Mouse (Mus musculus): ENCODE results near the gene Pepd. TPM values are rescaled to one million over a fixed set of nuclear protein-coding genes. Genes with fewer than 3 reads are reported as not detected.

Pepd gene
- total and polyA plus RNA-seq, 3 experiments, result 29.7 to 48.0 TPM; not detected in 1

DNA sequence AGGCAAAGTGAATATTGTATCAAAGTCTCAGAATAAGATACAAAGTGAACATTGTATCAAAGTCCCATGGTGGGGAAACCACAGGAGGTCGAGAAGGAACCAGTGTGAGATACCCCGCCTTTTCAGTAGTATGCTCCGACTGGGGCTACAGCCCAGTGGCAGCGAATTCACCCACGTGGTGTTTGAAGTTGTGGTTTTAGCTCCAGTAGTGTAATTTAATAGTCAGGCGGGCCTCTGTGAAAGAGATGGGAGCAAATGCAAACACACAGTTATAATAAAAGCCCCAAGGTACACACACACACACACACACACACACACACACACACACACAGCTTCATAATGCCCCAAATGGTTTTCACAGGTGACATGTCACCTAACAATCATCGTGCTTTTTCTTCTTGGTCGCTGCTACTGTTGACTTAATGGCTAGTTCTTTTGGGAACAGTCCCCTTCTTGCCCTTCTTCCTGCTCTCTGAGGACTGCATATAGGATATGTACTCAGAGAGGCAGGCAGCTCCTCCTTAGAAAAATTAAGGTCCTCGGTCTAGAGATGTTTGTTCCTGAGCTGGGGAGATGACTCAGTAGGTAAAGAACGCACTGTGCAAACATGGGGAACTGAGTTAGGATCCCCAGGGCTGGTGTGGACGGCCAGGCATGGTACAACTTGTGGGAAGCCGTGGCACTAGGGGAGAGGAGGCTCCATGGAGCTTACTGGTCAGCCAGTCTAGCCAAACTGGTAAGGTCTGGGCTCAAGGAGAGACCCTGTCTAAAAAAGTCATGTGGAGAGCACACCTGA is 172.6 kb downstream of the Pepd start:
- DNase-seq (ENCODE audit: low read depth, low spot score), result no peak
- H3K79me2 ChIP-seq (ENCODE audit: control insufficient read depth, insufficient read depth, low read length, poor library complexity), result no peaks in the 10 kb centered on the region
- no peaks in the 10 kb centered on the region for H3K36me3 ChIP-seq (ENCODE audit: control insufficient read depth in 1 of 2, insufficient read depth in 2 of 2, low read length in 2 of 2)
- H3K27ac ChIP-seq (ENCODE audit: control insufficient read depth, low read depth, low read length), result no peak overlapping the region
- no peak overlapping the region for H3K4me3 ChIP-seq (ENCODE audit: control insufficient read depth in 1 of 2, insufficient read depth in 1 of 2, low read depth in 2 of 2, low read length in 2 of 2)
- H3K4me1 ChIP-seq (ENCODE audit: control insufficient read depth in 1 of 2, insufficient read depth in 2 of 2, low read length in 2 of 2), result no peaks in the 10 kb centered on the region
- TF ChIP-seq TBP (IDR thresholded peaks at IDR 0.05; ENCODE audit: low read depth, low read length) (no peak), ELF1 (IDR thresholded peaks at IDR 0.05; ENCODE audit: low read depth, low read length) (no peak), HCFC1 (IDR thresholded peaks at IDR 0.05; ENCODE audit: low read depth, low read length) (no peak), RCOR1 (IDR thresholded peaks at IDR 0.05; ENCODE audit: low read depth, low read length) (no peak), POLR2AphosphoS2 (IDR thresholded peaks at IDR 0.05; ENCODE audit: low read length) (no peak), MYB (IDR thresholded peaks at IDR 0.05; ENCODE audit: low read depth, low read length) (no peak), CHD1 (IDR thresholded peaks at IDR 0.05; ENCODE audit: low read depth, low read length) (no peak), ZNF384 (IDR thresholded peaks at IDR 0.05; ENCODE audit: low read depth, low read length) (no peak), NELFE (IDR thresholded peaks at IDR 0.05; ENCODE audit: low read depth, low read length) (no peak), UBTF (IDR thresholded peaks at IDR 0.05; ENCODE audit: borderline replicate concordance, insufficient read depth, low read depth, low read length) (no peak), CTCF (IDR thresholded peaks at IDR 0.05 in 2 of 3, conservative IDR thresholded peaks at IDR 0.05 in 1 of 3; ENCODE audit: control insufficient read depth in 1 of 3, insufficient read depth in 1 of 3, low read depth in 2 of 3, low read length in 3 of 3, poor library complexity in 1 of 3, severe bottlenecking in 1 of 3) (no peak), USF1 (IDR thresholded peaks at IDR 0.05; ENCODE audit: low read depth, low read length) (no peak)
- H3K9ac ChIP-seq (ENCODE audit: control insufficient read depth, low read depth, low read length, poor library complexity, severe bottlenecking), result no peak overlapping the region
- no peaks in the 10 kb centered on the region for H3K9me3 ChIP-seq (replicated peaks; ENCODE audit: insufficient read depth, low read length)
- peaks cover 0 to 4% of the 10 kb centered on the region in 2 experiments; a peak in 3 of 4 replicates for H3K27me3 ChIP-seq (ENCODE audit: control insufficient read depth in 1 of 2, insufficient read depth in 2 of 2, low read length in 2 of 2)

GRCm38 (mm10) chr7:35086271-35086861 is 174.2 kb downstream of the Pepd start:
- no peak overlapping the region for H3K4me3 ChIP-seq (ENCODE audit: control insufficient read depth in 1 of 2, insufficient read depth in 1 of 2, low read depth in 2 of 2, low read length in 2 of 2)
- H3K4me1 ChIP-seq (ENCODE audit: control insufficient read depth in 1 of 2, insufficient read depth in 2 of 2, low read length in 2 of 2), result no peaks in the 10 kb centered on the region
- no peak overlapping the region for H3K27ac ChIP-seq (ENCODE audit: control insufficient read depth, low read depth, low read length)
- no peak for DNase-seq (ENCODE audit: low read depth, low spot score)
- peaks cover 0 to 1% of the 10 kb centered on the region in 2 experiments; a peak in 1 of 4 replicates for H3K27me3 ChIP-seq (ENCODE audit: control insufficient read depth in 1 of 2, insufficient read depth in 2 of 2, low read length in 2 of 2)
- no peak for TF ChIP-seq GATA1 (IDR thresholded peaks at IDR 0.05; ENCODE audit: low read depth, low read length)
- no peak for TF ChIP-seq MYC (IDR thresholded peaks at IDR 0.05; ENCODE audit: low read depth, low read length)
- no peak for TF ChIP-seq ZNF384 (IDR thresholded peaks at IDR 0.05; ENCODE audit: low read depth, low read length)
- no peak for TF ChIP-seq ELF1 (IDR thresholded peaks at IDR 0.05; ENCODE audit: low read depth, low read length)
- TF ChIP-seq NELFE (IDR thresholded peaks at IDR 0.05; ENCODE audit: low read depth, low read length), result no peak
- no peak for TF ChIP-seq TCF12 (IDR thresholded peaks at IDR 0.05; ENCODE audit: low read depth, low read length)
- TF ChIP-seq E2F4 (IDR thresholded peaks at IDR 0.05; ENCODE audit: borderline replicate concordance, low read depth, low read length), result no peak
- no peak for TF ChIP-seq NRF1 (IDR thresholded peaks at IDR 0.05; ENCODE audit: insufficient read depth, low read depth, low read length, poor library complexity, severe bottlenecking)
- no peak for TF ChIP-seq MYB (IDR thresholded peaks at IDR 0.05; ENCODE audit: low read depth, low read length)
- TF ChIP-seq BHLHE40 (IDR thresholded peaks at IDR 0.05; ENCODE audit: borderline replicate concordance, low read depth, low read length), result no peak
- no peak for TF ChIP-seq KAT2A (conservative IDR thresholded peaks at IDR 0.05; ENCODE audit: low read depth, low read length)
- TF ChIP-seq ZC3H11A (IDR thresholded peaks at IDR 0.05; ENCODE audit: low read depth, low read length), result no peak
- no peak for TF ChIP-seq ZKSCAN1 (IDR thresholded peaks at IDR 0.05; ENCODE audit: low read depth, low read length)
- H3K9ac ChIP-seq (ENCODE audit: control insufficient read depth, low read depth, low read length, poor library complexity, severe bottlenecking), result no peak overlapping the region
- H3K9me3 ChIP-seq (replicated peaks; ENCODE audit: insufficient read depth, low read length), result no peaks in the 10 kb centered on the region
- H3K79me2 ChIP-seq (ENCODE audit: control insufficient read depth, insufficient read depth, low read length, poor library complexity), result no peaks in the 10 kb centered on the region
- H3K36me3 ChIP-seq (ENCODE audit: control insufficient read depth in 1 of 2, insufficient read depth in 2 of 2, low read length in 2 of 2), result no peaks in the 10 kb centered on the region

Measured in MEL (cell line).